Mouse (Mus musculus) lung, embryonic 15.5 days (tissue): ENCODE measurements at regions not wholly inside any gene's neighbourhood (a gene's known extent, or its start where the extent isn't known, plus 50 kb on each side); places are given as distances from the start of the nearest gene placed in this dataset.

Experiments
- ATAC-seq: fragments of 200-750 bp; cut with Nextera tagmentation; 2 replicates; pipeline ENCODE4 v1.8.0; 2017; ENCODE audit warnings: moderate number of reproducible peaks, borderline replicate concordance; ENCODE audit not compliant: low FRiP score, low TSS enrichment; ENCODE audit errors: extremely low read depth
- H3K27ac ChIP-seq: fragments of 300-500 bp; sonication (generic); 2 replicates; pipeline ENCODE4 v1.5.1; 2015; ENCODE audit warnings: moderate library complexity, mild to moderate bottlenecking, inconsistent platforms
- H3K27me3 ChIP-seq: fragments of 300-500 bp; sonication (generic); 2 replicates; pipeline ENCODE4 v1.6.1; 2015; ENCODE audit warnings: inconsistent platforms
- H3K36me3 ChIP-seq: fragments of 300-500 bp; sonication (generic); 2 replicates; pipeline ENCODE4 v1.6.1; 2015; ENCODE audit warnings: inconsistent platforms
- H3K4me1 ChIP-seq: fragments of 300-500 bp; sonication (generic); 2 replicates; pipeline ENCODE4 v1.6.1; 2015; ENCODE audit warnings: inconsistent platforms
- H3K4me2 ChIP-seq: fragments of 300-500 bp; sonication (generic); 2 replicates; pipeline ENCODE4 v1.6.1; 2015; ENCODE audit warnings: inconsistent platforms, mild to moderate bottlenecking, moderate library complexity
- H3K4me3 ChIP-seq: fragments of 300-500 bp; sonication (generic); 2 replicates; pipeline ENCODE4 v1.5.1; 2015; ENCODE audit warnings: mild to moderate bottlenecking, inconsistent platforms
- H3K9ac ChIP-seq: fragments of 300-500 bp; sonication (generic); 2 replicates; pipeline ENCODE4 v1.6.1; 2015; ENCODE audit warnings: inconsistent platforms
- H3K9me3 ChIP-seq: fragments of 300-500 bp; sonication (generic); 2 replicates; pipeline ENCODE4 v1.6.1; 2016; ENCODE audit warnings: inconsistent platforms
- WGBS: fragments of 180-500 bp; shearing (Covaris S2); methylation state at CpG from one replicate; pipeline ENCODE4 v1.1.7; 2015; 5-methylcytosine and 5-hydroxymethylcytosine counted together

DNA sequence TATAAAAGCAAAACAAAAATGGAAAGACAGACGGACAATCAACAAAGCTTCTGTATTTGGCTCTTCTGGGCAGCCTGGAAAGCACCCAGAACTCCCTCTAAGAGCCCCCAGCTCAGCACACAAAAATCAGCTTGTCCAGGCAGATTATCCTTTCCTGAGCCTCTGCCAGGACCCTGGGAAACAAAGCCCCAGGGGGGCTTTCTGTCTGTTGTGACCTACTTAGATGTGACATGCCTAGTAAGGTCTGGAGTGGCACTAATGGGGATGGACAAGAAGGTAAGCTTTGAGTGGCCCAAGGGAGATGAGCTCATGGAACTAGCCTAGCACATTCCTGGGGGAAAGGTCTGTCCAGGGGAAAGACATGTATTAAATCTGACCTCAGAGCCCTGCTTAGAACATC is 160.5 kb upstream of the Srrm4 start:
- Histone ChIP-seq H3K4me2 (no peak overlapping the region), H3K4me3 (no peak overlapping the region), H3K27ac (no peak overlapping the region), H3K9ac (no peak overlapping the region), H3K4me1 (no peaks in the 10 kb centered on the region), H3K36me3 (no peaks in the 10 kb centered on the region), H3K9me3 (no peaks in the 10 kb centered on the region), H3K27me3 (no peaks in the 10 kb centered on the region)
- 46% methylated on average over 1 of the region's 1 CpGs for WGBS
- ATAC-seq: no peak

DNA sequence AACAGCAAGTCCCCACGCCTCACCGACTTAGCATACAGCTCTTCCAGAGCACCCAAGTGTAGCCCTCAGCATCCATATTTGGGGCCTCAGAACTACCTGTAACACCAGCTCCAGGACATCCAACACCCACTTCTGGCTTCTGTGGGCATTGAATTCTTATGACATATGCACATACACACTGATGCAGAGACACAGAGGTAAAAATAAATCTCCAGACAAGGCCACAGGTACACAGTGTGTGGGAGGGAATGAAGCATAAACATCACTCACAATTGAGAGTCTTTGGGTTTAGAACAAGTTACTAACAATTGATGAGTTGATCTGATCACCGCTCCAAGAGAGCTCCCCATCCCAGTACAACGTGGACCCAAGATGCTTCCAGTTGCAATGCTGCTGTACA is 154.2 kb upstream of the Srrm4 start:
- H3K27ac ChIP-seq: no peak overlapping the region
- no peaks in the 10 kb centered on the region for H3K4me1 ChIP-seq
- no peaks in the 10 kb centered on the region for H3K9me3 ChIP-seq
- no peak overlapping the region for H3K9ac ChIP-seq
- H3K4me2 ChIP-seq: no peak overlapping the region
- ATAC-seq: no peak
- H3K36me3 ChIP-seq: no peaks in the 10 kb centered on the region
- WGBS: 79% methylated on average over 4 of the region's 4 CpGs
- no peaks in the 10 kb centered on the region for H3K27me3 ChIP-seq
- no peak overlapping the region for H3K4me3 ChIP-seq

DNA sequence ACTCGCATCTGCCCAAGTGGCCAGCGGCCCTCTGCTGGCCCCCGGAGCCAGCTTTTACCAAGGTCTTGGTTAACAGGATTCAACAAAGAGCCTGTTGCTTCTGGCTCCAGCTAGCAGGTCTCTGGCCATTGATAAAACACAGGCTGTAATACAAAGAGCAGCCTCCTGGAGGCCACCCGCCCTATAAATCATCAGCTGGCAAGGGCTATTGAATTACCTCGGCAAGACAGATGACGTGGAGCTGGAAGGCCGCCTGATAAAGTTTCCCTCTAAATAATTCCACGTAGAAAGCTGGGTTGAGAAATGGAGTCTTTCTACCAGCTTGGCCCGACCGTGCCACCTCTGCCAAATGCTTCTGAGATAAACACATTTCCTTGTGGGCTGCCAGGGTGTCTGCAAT is 152.8 kb upstream of the Srrm4 start:
- Histone ChIP-seq H3K27ac (no peak overlapping the region), H3K36me3 (no peaks in the 10 kb centered on the region), H3K4me3 (no peak overlapping the region), H3K4me2 (no peak overlapping the region), H3K4me1 (no peaks in the 10 kb centered on the region), H3K9me3 (no peaks in the 10 kb centered on the region), H3K9ac (no peak overlapping the region), H3K27me3 (no peaks in the 10 kb centered on the region)
- 30% methylated on average over 10 of the region's 10 CpGs for WGBS
- no peak for ATAC-seq

DNA sequence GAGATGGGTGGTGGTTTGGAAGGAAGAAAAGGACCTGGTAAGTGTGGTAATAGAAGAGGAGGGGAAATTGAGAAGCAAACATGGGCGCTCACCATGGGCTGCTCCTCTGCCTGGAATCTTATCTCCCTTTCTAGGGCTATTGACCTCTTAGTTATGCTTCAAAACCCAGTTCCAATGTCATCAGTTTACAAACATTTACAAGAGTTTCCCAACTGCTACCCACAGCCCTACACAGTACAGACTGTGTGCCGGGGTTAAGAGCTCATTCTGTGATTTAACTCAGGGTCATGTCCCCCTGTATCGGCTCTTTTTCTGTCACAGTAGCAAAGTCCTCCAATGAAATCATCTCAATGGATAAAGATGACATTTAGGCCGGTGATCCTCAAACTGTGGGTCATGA is 144.0 kb upstream of the Srrm4 start:
- H3K36me3 ChIP-seq: no peaks in the 10 kb centered on the region
- no peak for ATAC-seq
- H3K27me3 ChIP-seq: no peaks in the 10 kb centered on the region
- H3K4me1 ChIP-seq: no peaks in the 10 kb centered on the region
- H3K4me3 ChIP-seq: no peak overlapping the region
- H3K9ac ChIP-seq: no peak overlapping the region
- 57% methylated on average over 4 of the region's 4 CpGs for WGBS
- H3K9me3 ChIP-seq: 0 out of 2 replicates have a peak, but pooled peaks cover 5% of the 10 kb centered on the region
- H3K27ac ChIP-seq: no peak overlapping the region
- H3K4me2 ChIP-seq: no peak overlapping the region

DNA sequence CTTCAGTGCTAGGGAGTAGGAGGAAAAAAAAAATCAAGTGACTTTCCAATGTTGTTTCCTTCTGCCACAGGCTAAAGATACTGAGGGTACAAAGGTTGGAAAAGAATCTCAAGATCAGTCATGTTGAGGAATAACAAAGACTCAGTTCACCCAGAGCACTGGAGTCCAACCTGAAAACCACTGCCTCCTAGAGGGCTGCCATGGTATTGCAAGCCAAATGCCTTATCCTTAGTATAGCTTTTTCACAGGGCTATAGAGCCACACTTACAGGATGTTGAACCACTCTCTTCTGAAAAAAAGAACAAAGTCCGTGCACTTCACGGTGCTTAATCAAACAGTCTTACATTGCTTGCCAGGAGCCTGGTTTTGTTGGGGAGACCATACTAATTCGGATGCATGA is 139.9 kb upstream of the Srrm4 start:
- H3K27me3 ChIP-seq: no peaks in the 10 kb centered on the region
- ATAC-seq: no peak
- H3K4me3 ChIP-seq: no peak overlapping the region
- H3K4me1 ChIP-seq: no peaks in the 10 kb centered on the region
- no peak overlapping the region for H3K9ac ChIP-seq
- H3K9me3 ChIP-seq: 0 out of 2 replicates have a peak, but pooled peaks cover 5% of the 10 kb centered on the region
- H3K27ac ChIP-seq: no peak overlapping the region
- no peaks in the 10 kb centered on the region for H3K36me3 ChIP-seq
- WGBS: 84% methylated on average over 3 of the region's 3 CpGs
- H3K4me2 ChIP-seq: no peak overlapping the region

DNA sequence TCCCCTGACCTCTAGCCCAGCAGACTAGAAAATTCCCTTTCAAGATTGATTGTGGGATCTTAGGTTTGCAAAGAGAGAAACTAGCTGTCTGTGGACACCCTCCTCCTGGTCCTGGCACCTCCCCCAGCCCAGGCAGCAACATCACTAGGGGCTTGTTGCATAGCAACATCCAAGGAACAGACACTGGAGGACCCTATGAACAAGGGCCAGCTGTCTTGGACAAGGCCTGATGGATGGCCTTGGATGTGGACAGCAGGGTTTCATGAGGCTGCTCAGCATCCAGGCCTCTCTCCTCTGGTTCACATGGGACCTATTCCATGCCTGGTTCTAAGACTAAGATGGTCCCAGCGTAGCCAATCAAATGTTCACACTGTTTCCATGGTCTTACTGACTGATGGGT is 127.6 kb upstream of the Srrm4 start:
- Histone ChIP-seq H3K4me2 (no peak overlapping the region), H3K36me3 (no peaks in the 10 kb centered on the region), H3K4me1 (no peaks in the 10 kb centered on the region), H3K4me3 (no peak overlapping the region), H3K9ac (no peak overlapping the region), H3K27ac (no peak overlapping the region), H3K27me3 (no peaks in the 10 kb centered on the region), H3K9me3 (no peaks in the 10 kb centered on the region)
- WGBS: 76% methylated on average over 1 of the region's 1 CpGs
- no peak for ATAC-seq

DNA sequence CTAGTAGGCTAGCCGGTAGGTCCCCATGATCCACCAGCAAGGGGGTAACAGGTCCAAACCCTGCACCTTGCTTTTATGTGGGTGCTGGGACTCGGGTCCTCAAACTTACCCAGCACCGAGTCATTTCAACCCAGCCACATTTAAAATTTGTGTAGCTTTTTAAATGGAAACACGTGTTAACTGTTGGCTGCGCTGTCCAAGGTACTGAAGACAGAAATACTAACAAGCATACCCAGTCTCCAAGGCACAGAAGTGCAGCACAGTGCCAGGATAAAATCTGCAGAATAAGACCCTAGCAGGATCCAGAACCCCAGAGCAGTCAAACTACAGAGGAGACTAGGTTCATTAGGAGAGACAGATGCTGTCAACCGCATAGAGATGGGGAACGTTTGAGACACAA is 122.6 kb upstream of the Srrm4 start:
- Histone ChIP-seq H3K4me1 (no peaks in the 10 kb centered on the region), H3K4me3 (no peak overlapping the region), H3K27ac (no peak overlapping the region), H3K27me3 (no peaks in the 10 kb centered on the region), H3K9me3 (no peaks in the 10 kb centered on the region), H3K4me2 (no peak overlapping the region), H3K9ac (no peak overlapping the region), H3K36me3 (no peaks in the 10 kb centered on the region)
- 26% methylated on average over 7 of the region's 7 CpGs for WGBS
- ATAC-seq: no peak

DNA sequence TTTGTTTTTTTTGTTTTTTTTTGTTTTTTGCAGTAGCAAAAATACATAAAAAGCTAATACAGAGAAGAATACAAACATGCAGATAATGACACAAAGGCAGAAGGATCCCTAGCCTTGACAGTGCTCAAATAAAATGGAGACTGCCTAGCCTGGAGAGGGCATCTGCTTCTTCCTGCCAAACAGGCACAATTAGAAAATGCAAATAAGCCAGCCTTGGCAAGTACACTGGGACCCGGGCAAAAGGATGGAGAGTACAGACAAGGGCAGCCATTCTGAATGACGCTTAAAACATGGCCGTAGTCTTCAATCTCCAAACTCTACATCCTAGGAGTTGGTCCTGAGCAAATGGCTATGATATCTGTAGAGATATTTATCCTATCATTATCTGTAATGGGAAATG is 120.4 kb upstream of the Srrm4 start:
- no peak overlapping the region for H3K9ac ChIP-seq
- ATAC-seq: no peak
- H3K4me3 ChIP-seq: no peak overlapping the region
- H3K27me3 ChIP-seq: no peaks in the 10 kb centered on the region
- no peak overlapping the region for H3K27ac ChIP-seq
- no peaks in the 10 kb centered on the region for H3K4me1 ChIP-seq
- H3K36me3 ChIP-seq: no peaks in the 10 kb centered on the region
- WGBS: 80% methylated on average over 3 of the region's 3 CpGs
- H3K9me3 ChIP-seq: no peaks in the 10 kb centered on the region
- no peak overlapping the region for H3K4me2 ChIP-seq

DNA sequence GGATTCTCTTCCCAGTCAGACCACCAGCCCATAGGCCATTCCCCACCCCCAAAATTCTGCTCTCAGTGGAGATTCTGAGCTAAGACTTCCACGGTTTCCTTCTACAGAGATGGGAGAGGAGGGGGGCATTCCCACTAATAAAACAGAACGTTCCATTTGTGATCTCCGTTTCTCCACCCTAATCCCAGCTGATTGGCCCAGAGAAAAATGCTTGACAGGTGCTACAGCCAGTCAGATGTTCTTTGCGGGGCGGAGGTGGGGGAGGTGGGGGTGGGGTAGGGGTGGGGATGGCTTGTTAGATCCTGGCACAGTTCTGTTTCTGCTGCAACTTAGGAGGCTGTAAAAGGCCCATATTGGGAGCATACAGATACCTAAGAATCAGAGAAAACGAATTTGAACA is 116.9 kb upstream of the Srrm4 start:
- 23% methylated on average over 6 of the region's 6 CpGs for WGBS
- H3K27ac ChIP-seq: no peak overlapping the region
- H3K4me1 ChIP-seq: no peaks in the 10 kb centered on the region
- H3K9me3 ChIP-seq: no peaks in the 10 kb centered on the region
- H3K27me3 ChIP-seq: no peaks in the 10 kb centered on the region
- H3K4me2 ChIP-seq: no peak overlapping the region
- no peak for ATAC-seq
- no peak overlapping the region for H3K4me3 ChIP-seq
- no peaks in the 10 kb centered on the region for H3K36me3 ChIP-seq
- H3K9ac ChIP-seq: no peak overlapping the region

DNA sequence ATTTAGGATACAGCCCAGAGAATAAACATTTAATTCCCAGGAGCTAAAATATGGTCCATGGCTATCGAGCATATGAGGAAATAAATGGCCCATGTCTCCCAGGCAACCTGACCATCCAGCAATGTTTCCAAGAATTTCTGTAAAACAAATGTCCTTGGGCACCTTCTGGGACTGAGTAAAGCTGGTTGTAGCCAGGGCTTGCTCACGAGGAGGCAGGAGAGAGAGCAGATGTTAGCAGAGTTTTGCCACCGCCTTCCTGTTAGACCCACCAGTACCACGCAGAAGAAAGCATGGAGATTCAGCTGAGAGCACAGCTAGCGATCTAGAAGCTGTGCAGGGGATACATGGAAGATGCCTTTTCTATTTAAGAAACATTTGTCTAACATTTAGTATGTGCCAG is 70.8 kb upstream of the Srrm4 start:
- no peak overlapping the region for H3K4me2 ChIP-seq
- ATAC-seq: no peak
- H3K9ac ChIP-seq: no peak overlapping the region
- no peaks in the 10 kb centered on the region for H3K4me1 ChIP-seq
- no peak overlapping the region for H3K27ac ChIP-seq
- no peaks in the 10 kb centered on the region for H3K36me3 ChIP-seq
- H3K27me3 ChIP-seq: no peaks in the 10 kb centered on the region
- no peak overlapping the region for H3K4me3 ChIP-seq
- WGBS: 49% methylated on average over 5 of the region's 5 CpGs
- no peaks in the 10 kb centered on the region for H3K9me3 ChIP-seq

DNA sequence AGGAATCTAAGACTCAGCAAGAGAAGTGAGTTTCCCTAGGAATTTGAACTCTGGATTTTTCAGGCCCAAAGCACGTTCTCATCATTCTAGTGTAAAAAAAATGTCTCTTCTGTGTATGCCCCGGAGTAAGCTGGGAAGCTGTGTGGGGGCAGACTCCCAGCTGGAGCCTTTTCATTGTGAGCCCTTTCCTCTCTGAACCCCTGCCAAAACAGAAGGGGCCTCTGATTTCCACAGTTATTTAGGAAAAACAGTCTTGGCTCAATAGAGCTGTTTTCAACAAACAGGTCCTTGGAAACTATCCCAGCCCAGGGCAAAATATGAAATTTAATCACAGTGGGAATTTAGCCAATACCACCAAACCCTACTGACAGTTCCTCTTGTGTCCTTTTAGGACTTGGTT is 70.2 kb upstream of the Srrm4 start:
- Histone ChIP-seq H3K9ac (no peak overlapping the region), H3K36me3 (no peaks in the 10 kb centered on the region), H3K4me3 (no peak overlapping the region), H3K9me3 (no peaks in the 10 kb centered on the region), H3K27ac (peak overlapping the region; percentile 42), H3K27me3 (no peaks in the 10 kb centered on the region), H3K4me1 (no peaks in the 10 kb centered on the region), H3K4me2 (no peak overlapping the region)
- ATAC-seq: peak; percentile 80; the same call in 1 of the 2 replicates
- 36% methylated on average over 2 of the region's 2 CpGs for WGBS

DNA sequence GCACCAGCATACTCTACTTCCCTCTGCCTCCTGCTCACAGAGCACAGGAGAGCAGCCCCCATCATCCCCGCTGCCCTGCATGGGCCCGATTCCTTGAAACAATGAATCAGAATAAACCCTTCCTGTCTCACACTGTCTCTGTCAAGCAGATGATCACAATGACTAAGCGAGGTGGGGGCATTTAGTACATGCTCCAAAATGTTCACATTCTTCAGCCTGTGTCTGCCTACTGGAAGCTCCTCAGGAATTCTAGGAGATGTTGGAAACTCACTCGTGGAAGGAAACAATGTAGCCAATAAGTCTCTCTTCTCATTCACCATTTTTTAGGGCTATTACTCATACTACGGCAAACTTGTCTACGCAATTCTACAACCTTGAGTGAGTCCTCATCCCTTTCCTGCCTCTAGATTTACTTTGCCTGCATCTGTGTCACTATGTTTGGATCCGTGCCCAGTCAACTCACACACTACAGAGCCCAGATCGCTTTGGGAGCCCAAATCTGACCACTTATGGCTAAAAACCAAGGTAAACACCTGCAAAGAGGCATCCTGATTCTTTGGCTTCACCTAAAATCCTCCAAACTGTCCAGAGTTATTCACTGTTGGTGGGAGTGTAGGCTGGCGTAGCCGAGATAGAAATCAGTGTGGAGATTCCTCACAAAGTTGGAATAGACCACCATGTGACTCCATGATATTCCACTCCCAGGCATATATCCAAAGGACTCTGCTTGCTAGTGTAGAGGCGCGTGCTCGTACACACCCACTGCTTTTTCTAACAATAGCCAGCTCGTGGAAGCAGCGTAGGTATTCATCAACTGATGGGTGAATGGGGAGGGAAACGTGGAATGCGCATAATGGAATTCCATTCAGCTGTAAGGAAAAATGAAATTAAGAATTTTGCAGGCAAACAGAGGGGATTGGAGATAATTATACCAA is 63.1 kb upstream of the Srrm4 start:
- Histone ChIP-seq H3K27ac (no peak overlapping the region), H3K4me1 (no peaks in the 10 kb centered on the region), H3K4me2 (no peak overlapping the region), H3K9ac (no peak overlapping the region), H3K27me3 (no peaks in the 10 kb centered on the region), H3K9me3 (no peaks in the 10 kb centered on the region), H3K36me3 (no peaks in the 10 kb centered on the region), H3K4me3 (no peak overlapping the region)
- 84% methylated on average over 17 of the region's 17 CpGs for WGBS
- ATAC-seq: no peak
